Mouse (Mus musculus): ENCODE results near the gene Ptprs. TPM values are rescaled to one million over a fixed set of nuclear protein-coding genes. Genes with fewer than 3 reads are reported as not detected.
A peak's percentile ranks its signal among the peaks of the same experiment; 100 is the strongest.

The Ptprs gene
- total RNA-seq, 2 experiments from 2014 or later, result 176 to 208 TPM

- no peak for DNase-seq (ENCODE audit: low spot score in 2 of 2)
Observed at GRCm38 (mm10) chr17:56425941-56426340, 50.3 kb downstream of the Ptprs start.

GRCm38 (mm10) chr17:56425584-56425914, 50.7 kb downstream of the Ptprs start:
- DNase-seq (ENCODE audit: low spot score in 2 of 2), result peak; percentile 48 to 75

- DNase-seq (ENCODE audit: low spot score in 2 of 2), result no peak
Observed at GRCm38 (mm10) chr17:56424726-56425583, 51.3 kb downstream of the Ptprs start.

- no peak for DNase-seq (ENCODE audit: low spot score in 2 of 2)
Observed at GRCm38 (mm10) chr17:56420022-56420421, 56.3 kb downstream of the Ptprs start.

- DNase-seq (ENCODE audit: low spot score in 2 of 2), result peak; percentile 33 to 65
Observed at GRCm38 (mm10) chr17:56418304-56418703, 58.0 kb downstream of the Ptprs start.

GRCm38 (mm10) chr17:56414785-56415184, 61.5 kb downstream of the Ptprs start:
- no peak for DNase-seq (ENCODE audit: low spot score in 2 of 2)

GRCm38 (mm10) chr17:56413113-56413512, 63.2 kb downstream of the Ptprs start:
- no peak for DNase-seq (ENCODE audit: low spot score in 2 of 2)

GRCm38 (mm10) chr17:56411437-56411836, 64.8 kb downstream of the Ptprs start:
- DNase-seq (ENCODE audit: low spot score in 2 of 2), result no peak

- DNase-seq (ENCODE audit: low spot score in 2 of 2), result no peak
Observed at GRCm38 (mm10) chr17:56409759-56410158, 66.5 kb downstream of the Ptprs start.

GRCm38 (mm10) chr17:56408965-56409625, 67.2 kb downstream of the Ptprs start:
- DNase-seq (ENCODE audit: low spot score in 2 of 2), result no peak

GRCm38 (mm10) chr17:56407379-56407778, 68.9 kb downstream of the Ptprs start:
- no peak for DNase-seq (ENCODE audit: low spot score in 2 of 2)

GRCm38 (mm10) chr17:56406878-56407277, 69.4 kb downstream of the Ptprs start:
- no peak for DNase-seq (ENCODE audit: low spot score in 2 of 2)

- DNase-seq (ENCODE audit: low spot score in 2 of 2), result no peak
Observed at GRCm38 (mm10) chr17:56405856-56406840, 70.1 kb downstream of the Ptprs start.

- DNase-seq (ENCODE audit: low spot score in 2 of 2), result no peak
Observed at GRCm38 (mm10) chr17:56405341-56405740, 70.9 kb downstream of the Ptprs start.

- no peak for DNase-seq (ENCODE audit: low spot score in 2 of 2)
Observed at GRCm38 (mm10) chr17:56401051-56401521, 75.2 kb downstream of the Ptprs start.

- no peak for DNase-seq (ENCODE audit: low spot score in 2 of 2)
Observed at GRCm38 (mm10) chr17:56400221-56400620, 76.1 kb downstream of the Ptprs start.

GRCm38 (mm10) chr17:56396051-56396450, 80.2 kb downstream of the Ptprs start:
- DNase-seq (ENCODE audit: low spot score in 2 of 2), result no peak

GRCm38 (mm10) chr17:56393889-56394288, 82.4 kb downstream of the Ptprs start:
- no peak for DNase-seq (ENCODE audit: low spot score in 2 of 2)

- no peak for DNase-seq (ENCODE audit: low spot score in 2 of 2)
Observed at GRCm38 (mm10) chr17:56393238-56393637, 83.0 kb downstream of the Ptprs start.

- DNase-seq (ENCODE audit: low spot score in 2 of 2), result no peak
Observed at GRCm38 (mm10) chr17:56387612-56388011, 88.7 kb downstream of the Ptprs start.

- no peak for DNase-seq (ENCODE audit: low spot score in 2 of 2)
Observed at GRCm38 (mm10) chr17:56384903-56385302, 91.4 kb downstream of the Ptprs start.
